ENCODE assay signal across 8 mouse cellular contexts in the genomic region with DNA sequence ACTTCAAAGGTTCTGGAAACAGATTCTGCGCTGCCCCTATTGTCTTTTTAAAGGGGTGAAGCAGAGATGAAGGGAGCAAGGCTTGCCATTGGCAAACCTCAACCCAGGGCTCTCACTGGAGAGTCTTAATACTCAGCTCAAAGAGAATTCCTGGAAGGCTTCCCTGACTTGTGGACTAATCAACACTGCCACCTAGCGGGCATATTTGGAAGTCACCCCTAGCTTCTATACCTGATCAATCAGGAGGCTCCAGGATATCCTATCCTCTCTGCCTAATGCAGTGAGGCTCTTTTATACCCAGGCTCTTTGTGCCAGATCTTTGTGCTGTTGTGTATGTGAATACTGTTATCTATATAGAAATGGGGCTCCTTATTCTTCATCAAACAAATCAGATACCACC. TPM values are rescaled to one million over a fixed set of nuclear protein-coding genes. Genes with fewer than 3 reads are reported as not detected.
DNase-seq lines count a peak whose midpoint lies in the region; ATAC-seq and TF ChIP-seq lines count a peak whose summit lies in the region.

No protein-coding gene starts in this region.

- H3K27me3 ChIP-seq in liver, embryonic 12.5 days (replicated peaks), result no peaks in the 10 kb centered on the region; the same call in 1 of the 2 replicates
- H3K27me3 ChIP-seq in midbrain, embryonic 14.5 days (ENCODE audit: control insufficient read depth, insufficient read depth, low read length), result no peaks in the 10 kb centered on the region

- no peak overlapping the region for H3K27ac ChIP-seq in liver, embryonic 12.5 days
- no peak overlapping the region for H3K27ac ChIP-seq in cortical plate, adult 2 months (ENCODE audit: insufficient read depth, low read length)
- no peak overlapping the region for H3K27ac ChIP-seq in midbrain, embryonic 14.5 days (replicated peaks; ENCODE audit: low read depth, low read length)

- no peak overlapping the region for H3K4me2 ChIP-seq in liver, embryonic 12.5 days
- H3K4me2 ChIP-seq in midbrain, embryonic 14.5 days (ENCODE audit: low read length), result no peak overlapping the region

- H3K36me3 ChIP-seq in liver, embryonic 12.5 days, result no peaks in the 10 kb centered on the region
- H3K36me3 ChIP-seq in midbrain, embryonic 14.5 days (ENCODE audit: control insufficient read depth, insufficient read depth, low read length), result no peaks in the 10 kb centered on the region

- TF ChIP-seq POLR2A in cortical plate, adult 2 months (IDR thresholded peaks at IDR 0.05; ENCODE audit: extremely low read depth, insufficient read depth, low read length), result no peak

- DNase-seq in liver, result peak; percentile 78
- DNase-seq in gastrocnemius, postnatal 14 days, result peak; percentile 66
- DNase-seq in kidney, adult 18-20 months, result peak; percentile 84
- DNase-seq in left cerebral cortex, postnatal 25 days (ENCODE audit: low spot score in 2 of 2), result peak; percentile 84 to 86
- peak; percentile 94 for DNase-seq in midbrain, embryonic 14.5 days
- peak; percentile 33 for DNase-seq in spleen, adult 12 weeks (ENCODE audit: low spot score)

- H3K4me3 ChIP-seq in liver, embryonic 12.5 days, result no peak overlapping the region
- no peak overlapping the region for H3K4me3 ChIP-seq in cortical plate, adult 2 months (ENCODE audit: insufficient read depth, low read length)
- no peak overlapping the region for H3K4me3 ChIP-seq in midbrain, embryonic 14.5 days (replicated peaks; ENCODE audit: low read depth, low read length)

- no peaks in the 10 kb centered on the region for H3K4me1 ChIP-seq in liver, embryonic 12.5 days
- no peaks in the 10 kb centered on the region for H3K4me1 ChIP-seq in cortical plate, adult 2 months (ENCODE audit: control insufficient read depth, insufficient read depth, low read length)
- 0 out of 2 replicates have a peak, but pooled peaks cover 3% of the 10 kb centered on the region for H3K4me1 ChIP-seq in midbrain, embryonic 14.5 days (ENCODE audit: control insufficient read depth, insufficient read depth, low read length)

- TF ChIP-seq CTCF in cortical plate, adult 2 months (IDR thresholded peaks at IDR 0.05; ENCODE audit: extremely low read depth, insufficient read depth, low read length), result peak; percentile 71

- no peak for ATAC-seq in liver, embryonic 12.5 days
- ATAC-seq in midbrain, embryonic 14.5 days (ENCODE audit: low FRiP score, low TSS enrichment), result peak; percentile 57; the same call in 1 of the 2 replicates

- intact Hi-C loops in gastrocnemius, postnatal 14 days (cut with DNase I; ENCODE audit: low total_unique reads), result no loop called here
- intact Hi-C loops in left cerebral cortex, postnatal 25 days (cut with DNase I), result loop anchor here (5.0 to 10.0 kb wide), 5 partner anchors 133 to 933 kb away; a partner anchor contains a TSS

- no peaks in the 10 kb centered on the region for H3K9me3 ChIP-seq in liver, embryonic 12.5 days (replicated peaks)
- H3K9me3 ChIP-seq in midbrain, embryonic 14.5 days (ENCODE audit: control insufficient read depth, low read length), result no peaks in the 10 kb centered on the region

- H3K9ac ChIP-seq in liver, embryonic 12.5 days, result no peak overlapping the region
- H3K9ac ChIP-seq in midbrain, embryonic 14.5 days (replicated peaks; ENCODE audit: low read length), result no peak overlapping the region

- WGBS in liver, embryonic 12.5 days (ENCODE audit: insufficient replicate concordance), result 8% methylated on average over 2 of the region's 2 CpGs
- WGBS in midbrain, embryonic 14.5 days, result 2% methylated on average over 2 of the region's 2 CpGs

RNA-seq across cellular contexts. Expression of a gene that starts 28.0 kb away (rescaled TPM):
- 6.5 and 9.4 TPM in 2 replicates for polyA plus RNA-seq in liver, embryonic 12.5 days (2016; fragmentation: Nextera tagmentation; extraction: Ambion mirVana)
- 8.0 and 8.2 TPM in 2 replicates for polyA plus RNA-seq in cortical plate, adult 2 months (2012; rRNA removed)
- total RNA-seq in gastrocnemius, postnatal 14 days (2021), result 10 to 100 TPM; 12.3 to 18.7 TPM
- 10 to 100 TPM; 14.1 to 14.3 TPM for total RNA-seq in left cerebral cortex, postnatal 25 days (2021)
- polyA plus RNA-seq in midbrain, embryonic 14.5 days (2014; fragmentation: Nextera tagmentation; extraction: Ambion mirVana), result 3.8 and 4.0 TPM in 2 replicates

Comparison
In these comparisons a context has a peak if more than half of its experiments do, and no peak if none do; other contexts are left out.
1. DNase-seq: peak in every context shown above with its lines; median percentile 94 in midbrain, embryonic 14.5 days; 85 in left cerebral cortex, postnatal 25 days; 84 in kidney, adult 18-20 months; 78 in liver; 66 in gastrocnemius, postnatal 14 days; 33 in spleen, adult 12 weeks.